Mouse (Mus musculus) neural tube, embryonic 11.5 days (tissue): ENCODE measurements around the gene Serpinb7. TPM values are rescaled to one million over a fixed set of nuclear protein-coding genes. Genes with fewer than 3 reads are reported as not detected.

ENCODE experiments used
- ATAC-seq: fragments of 200-750 bp; cut with Nextera tagmentation; 2 replicates; pipeline ENCODE4 v1.8.0; 2017; ENCODE audit warnings: moderate number of reproducible peaks, mild to moderate bottlenecking, moderate TSS enrichment, moderate library complexity; ENCODE audit not compliant: insufficient read depth, low FRiP score, low TSS enrichment
- DNase-seq: peaks from one replicate; pipeline ENCODE4 v3.0.0-alpha.2; 2015; ENCODE audit warnings: low spot score
- H3K27ac ChIP-seq: fragments of 300-500 bp; sonication (generic); 2 replicates; pipeline ENCODE4 v1.5.1; 2014; ENCODE audit warnings: low read depth, mild to moderate bottlenecking, low read length
- H3K27me3 ChIP-seq: fragments of 300-500 bp; sonication (generic); 2 replicates; pipeline ENCODE4 v1.6.1; 2014; ENCODE audit warnings: mild to moderate bottlenecking, low read length, mixed read lengths; ENCODE audit not compliant: control insufficient read depth, insufficient read depth
- H3K36me3 ChIP-seq: fragments of 300-500 bp; sonication (generic); 2 replicates; pipeline ENCODE4 v1.6.1; 2014; ENCODE audit warnings: mild to moderate bottlenecking, low read length, moderate library complexity, mixed read lengths; ENCODE audit not compliant: control insufficient read depth, insufficient read depth
- H3K4me1 ChIP-seq: fragments of 300-500 bp; sonication (generic); 2 replicates; pipeline ENCODE4 v1.6.1; 2014; ENCODE audit warnings: low read length, mixed read lengths; ENCODE audit not compliant: control insufficient read depth, insufficient read depth
- H3K4me2 ChIP-seq: fragments of 300-500 bp; sonication (generic); 2 replicates; pipeline ENCODE4 v1.6.1; 2014; ENCODE audit warnings: low read depth, mild to moderate bottlenecking, moderate library complexity
- H3K4me3 ChIP-seq: fragments of 300-500 bp; sonication (generic); 2 replicates; pipeline ENCODE4 v1.5.1; 2014; ENCODE audit warnings: low read depth, low read length
- H3K9ac ChIP-seq: fragments of 300-500 bp; sonication (generic); 2 replicates; pipeline ENCODE4 v1.6.1; 2014; ENCODE audit warnings: mild to moderate bottlenecking, low read length
- H3K9me3 ChIP-seq: fragments of 300-500 bp; sonication (generic); 2 replicates; pipeline ENCODE4 v1.6.1; 2016; ENCODE audit warnings: low read length; ENCODE audit not compliant: control insufficient read depth
- WGBS: fragments of 180-500 bp; shearing (Covaris S2); extraction: QIAGEN DNeasy Blood & Tissue Kit; methylation state at CpG from one replicate; pipeline ENCODE4 v1.1.7; 2014; 5-methylcytosine and 5-hydroxymethylcytosine counted together
- polyA plus RNA-seq: library from polyadenylated mRNA; unstranded; fragments of >200 nt; fragmentation: Nextera tagmentation; extraction: Ambion mirVana; gene quantifications from 2 replicates; pipeline ENCODE4 v1.2.1, GENCODE M21; 2014

Gene Serpinb7
- polyA plus RNA-seq, 1 experiment from 2014 or later: not detected

- DNase-seq (no peak), ATAC-seq (no peak)
- 86% methylated on average over 2 of the region's 2 CpGs for WGBS
- H3K4me3 ChIP-seq: no peak overlapping the region
- no peaks in the 10 kb centered on the region for H3K27me3 ChIP-seq
- H3K27ac ChIP-seq: no peak overlapping the region
- no peaks in the 10 kb centered on the region for H3K36me3 ChIP-seq
- no peak overlapping the region for H3K9ac ChIP-seq
- no peak overlapping the region for H3K4me2 ChIP-seq
- no peaks in the 10 kb centered on the region for H3K4me1 ChIP-seq
- H3K9me3 ChIP-seq: no peaks in the 10 kb centered on the region
Observed at GRCm38 (mm10) chr1:107435528-107435927, 36.1 kb downstream of the Serpinb7 start.

DNA sequence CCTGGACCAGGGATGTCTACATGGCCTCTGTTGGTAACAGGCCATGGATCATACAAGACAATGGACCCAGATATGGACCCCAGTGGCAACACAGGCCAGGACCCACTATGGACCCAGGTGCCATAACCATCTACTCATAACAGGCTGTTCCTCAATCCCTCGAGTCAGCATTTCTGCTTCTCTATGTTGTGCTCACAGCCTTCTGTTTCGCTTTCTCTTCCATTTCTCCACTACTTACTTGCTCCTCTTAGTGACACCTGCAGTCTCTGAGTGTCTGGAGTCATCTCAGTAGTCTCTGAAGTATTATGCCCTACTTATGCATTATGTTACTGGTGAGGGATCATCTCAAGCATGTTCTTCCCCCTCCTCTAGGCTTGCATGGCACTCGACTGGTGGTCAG is 40.0 kb downstream of the Serpinb7 start:
- no peak overlapping the region for H3K4me2 ChIP-seq
- WGBS: 94% methylated on average over 3 of the region's 3 CpGs
- H3K9ac ChIP-seq: no peak overlapping the region
- H3K4me3 ChIP-seq: no peak overlapping the region
- no peak for DNase-seq
- H3K9me3 ChIP-seq: no peaks in the 10 kb centered on the region
- no peaks in the 10 kb centered on the region for H3K4me1 ChIP-seq
- ATAC-seq: no peak
- no peak overlapping the region for H3K27ac ChIP-seq
- H3K36me3 ChIP-seq: no peaks in the 10 kb centered on the region
- H3K27me3 ChIP-seq: no peaks in the 10 kb centered on the region

GRCm38 (mm10) chr1:107445352-107445751 is 45.9 kb downstream of the Serpinb7 start:
- Histone ChIP-seq H3K27ac (no peak overlapping the region), H3K4me1 (no peaks in the 10 kb centered on the region), H3K9ac (no peak overlapping the region), H3K27me3 (no peaks in the 10 kb centered on the region), H3K4me2 (no peak overlapping the region), H3K36me3 (no peaks in the 10 kb centered on the region), H3K4me3 (no peak overlapping the region), H3K9me3 (no peaks in the 10 kb centered on the region)
- WGBS: 86% methylated on average over 5 of the region's 5 CpGs
- DNase-seq (no peak), ATAC-seq (no peak)

GRCm38 (mm10) chr1:107447228-107447931 is 47.9 kb downstream of the Serpinb7 start:
- 80% methylated on average over 3 of the region's 3 CpGs for WGBS
- no peak for DNase-seq
- Histone ChIP-seq H3K36me3 (no peaks in the 10 kb centered on the region), H3K9ac (no peak overlapping the region), H3K4me3 (no peak overlapping the region), H3K27ac (no peak overlapping the region), H3K9me3 (no peaks in the 10 kb centered on the region), H3K4me1 (no peaks in the 10 kb centered on the region), H3K27me3 (no peaks in the 10 kb centered on the region), H3K4me2 (no peak overlapping the region)
- ATAC-seq: no peak

DNA sequence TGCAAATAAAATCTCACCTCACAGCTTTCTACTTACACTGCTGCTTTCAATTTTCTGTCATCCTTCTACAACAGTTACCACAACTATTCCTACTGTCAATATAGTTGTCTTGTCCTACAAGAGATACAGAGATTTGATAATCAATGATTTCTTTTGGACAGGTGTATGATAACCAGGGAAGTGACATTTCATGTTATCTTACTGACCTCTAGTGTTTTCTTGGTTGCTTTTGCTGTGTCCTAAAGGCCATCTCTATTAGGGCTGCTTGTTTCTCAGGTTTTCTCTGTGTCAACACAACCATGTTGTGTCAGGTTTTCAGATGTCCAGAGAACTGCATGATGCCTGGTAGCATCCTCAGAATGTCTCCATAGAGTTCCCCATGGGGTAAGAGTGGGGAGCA is 80.5 kb downstream of the Serpinb7 start:
- Histone ChIP-seq H3K27ac (no peak overlapping the region), H3K36me3 (no peaks in the 10 kb centered on the region), H3K4me2 (no peak overlapping the region), H3K4me3 (no peak overlapping the region), H3K4me1 (no peaks in the 10 kb centered on the region), H3K27me3 (no peaks in the 10 kb centered on the region), H3K9me3 (no peaks in the 10 kb centered on the region), H3K9ac (no peak overlapping the region)
- ATAC-seq: no peak
- DNase-seq: no peak

- Histone ChIP-seq H3K4me2 (no peak overlapping the region), H3K27ac (no peak overlapping the region), H3K4me1 (no peaks in the 10 kb centered on the region), H3K9me3 (no peaks in the 10 kb centered on the region), H3K36me3 (no peaks in the 10 kb centered on the region), H3K9ac (no peak overlapping the region), H3K27me3 (no peaks in the 10 kb centered on the region), H3K4me3 (no peak overlapping the region)
- DNase-seq (peak; percentile 78), ATAC-seq (peak; percentile 74)
- 24% methylated on average over 11 of the region's 11 CpGs for WGBS
Observed at GRCm38 (mm10) chr1:107481452-107481851, 82.0 kb downstream of the Serpinb7 start.

GRCm38 (mm10) chr1:107489577-107489976 is 90.1 kb downstream of the Serpinb7 start:
- H3K9ac ChIP-seq: no peak overlapping the region
- H3K27me3 ChIP-seq: no peaks in the 10 kb centered on the region
- ATAC-seq (no peak), DNase-seq (no peak)
- no peak overlapping the region for H3K4me3 ChIP-seq
- H3K4me1 ChIP-seq: no peaks in the 10 kb centered on the region
- 79% methylated on average over 8 of the region's 8 CpGs for WGBS
- H3K9me3 ChIP-seq: no peaks in the 10 kb centered on the region
- H3K36me3 ChIP-seq: no peaks in the 10 kb centered on the region
- H3K27ac ChIP-seq: no peak overlapping the region
- no peak overlapping the region for H3K4me2 ChIP-seq

DNA sequence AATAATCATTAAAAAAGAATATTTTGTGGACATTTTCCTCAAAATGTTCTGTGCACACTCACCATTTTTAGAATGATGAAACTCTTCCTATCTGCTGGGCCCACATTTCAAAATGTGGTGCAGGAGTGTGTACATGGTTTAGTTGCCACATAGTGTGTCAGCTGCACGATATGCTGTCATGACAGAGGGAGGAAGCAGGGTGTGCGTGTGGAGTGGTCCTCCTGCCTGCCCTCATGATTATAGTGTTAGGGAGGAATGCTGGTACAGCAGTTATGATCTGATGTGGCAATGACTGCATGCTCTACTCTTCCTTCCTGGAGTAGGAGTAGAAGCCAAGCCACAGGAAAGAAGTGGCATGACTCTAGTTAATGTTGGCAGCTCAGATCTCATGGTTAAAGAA is 97.3 kb downstream of the Serpinb7 start:
- Histone ChIP-seq H3K4me1 (no peaks in the 10 kb centered on the region), H3K27ac (no peak overlapping the region), H3K9ac (no peak overlapping the region), H3K36me3 (no peaks in the 10 kb centered on the region), H3K4me2 (no peak overlapping the region), H3K9me3 (no peaks in the 10 kb centered on the region), H3K27me3 (no peaks in the 10 kb centered on the region), H3K4me3 (no peak overlapping the region)
- ATAC-seq (no peak), DNase-seq (no peak)
- 84% methylated on average over 2 of the region's 2 CpGs for WGBS

GRCm38 (mm10) chr1:107502025-107502424 is 102.6 kb downstream of the Serpinb7 start:
- Histone ChIP-seq H3K9ac (no peak overlapping the region), H3K36me3 (no peaks in the 10 kb centered on the region), H3K27me3 (no peaks in the 10 kb centered on the region), H3K9me3 (no peaks in the 10 kb centered on the region), H3K4me2 (no peak overlapping the region), H3K4me1 (no peaks in the 10 kb centered on the region), H3K27ac (no peak overlapping the region), H3K4me3 (no peak overlapping the region)
- no peak for ATAC-seq
- DNase-seq: no peak
